Mouse (Mus musculus): Measurements from ENCODE around the gene Plekhb2. TPM values are rescaled to one million over a fixed set of nuclear protein-coding genes. Genes with fewer than 3 reads are reported as not detected.

Gene Plekhb2
- 172 and 184 TPM in 2 replicates for polyA plus RNA-seq (2012; rRNA removed)

DNA sequence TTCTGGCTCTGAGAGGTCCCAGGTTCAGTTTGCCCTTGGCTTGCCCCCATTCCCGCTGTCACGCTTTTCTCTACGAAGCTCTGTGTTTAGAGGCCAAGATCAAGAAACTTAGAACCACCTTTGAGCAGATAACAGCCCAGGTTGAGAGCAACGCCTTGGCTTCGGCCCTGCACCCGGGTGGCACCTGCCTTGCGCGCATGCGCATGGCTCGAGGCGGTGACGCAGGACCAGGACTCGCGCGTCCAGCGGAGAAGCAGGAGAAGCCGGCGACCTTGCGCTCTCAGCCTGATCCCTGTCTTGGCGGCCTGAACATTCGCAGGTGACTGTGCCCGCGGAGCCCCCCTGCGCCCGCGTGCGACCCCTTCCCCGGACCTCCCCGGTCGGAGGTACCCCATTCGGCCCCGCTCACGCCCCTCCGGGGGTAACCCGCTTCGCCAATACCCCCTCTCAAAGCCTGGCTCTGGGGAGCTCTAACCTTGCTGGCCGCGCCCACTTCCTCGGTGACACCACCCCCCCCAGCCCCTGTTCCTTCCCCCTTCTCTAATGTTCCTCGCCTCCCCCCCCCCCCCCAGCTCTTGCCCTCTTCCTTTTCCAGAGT is at the start of gene Plekhb2:
Gene Plekhb2, plus strand, starts transcription at position 232 of the 598 bp plus-strand sequence.
- peak; percentile 96 for TF ChIP-seq POLR2A (IDR thresholded peaks at IDR 0.05; ENCODE audit: extremely low read depth, insufficient read depth, low read length)
- TF ChIP-seq CTCF (IDR thresholded peaks at IDR 0.05; ENCODE audit: extremely low read depth, insufficient read depth, low read length): no peak
- peak within 1 kb of the TSS; percentile 42 for H3K27ac ChIP-seq (ENCODE audit: insufficient read depth, low read length)
- peaks cover 1% of the 10 kb centered on the region; the same call in 1 of the 2 replicates for H3K4me1 ChIP-seq (ENCODE audit: control insufficient read depth, insufficient read depth, low read length)
- peak within 1 kb of the TSS; percentile 64 for H3K4me3 ChIP-seq (ENCODE audit: insufficient read depth, low read length)

- no peak for TF ChIP-seq CTCF (IDR thresholded peaks at IDR 0.05; ENCODE audit: extremely low read depth, insufficient read depth, low read length)
- peak; percentile 56; the same call in 1 of the 2 replicates for TF ChIP-seq POLR2A (IDR thresholded peaks at IDR 0.05; ENCODE audit: extremely low read depth, insufficient read depth, low read length)
- peak overlapping the region; percentile 55 for H3K4me3 ChIP-seq (ENCODE audit: insufficient read depth, low read length)
- peak overlapping the region; percentile 92 for H3K27ac ChIP-seq (ENCODE audit: insufficient read depth, low read length)
- H3K4me1 ChIP-seq (ENCODE audit: control insufficient read depth, insufficient read depth, low read length): peaks cover 12% of the 10 kb centered on the region
Measured at GRCm38 (mm10) chr1:34801616-34802289, 48.0 kb upstream of the Plekhb2 start.

DNA sequence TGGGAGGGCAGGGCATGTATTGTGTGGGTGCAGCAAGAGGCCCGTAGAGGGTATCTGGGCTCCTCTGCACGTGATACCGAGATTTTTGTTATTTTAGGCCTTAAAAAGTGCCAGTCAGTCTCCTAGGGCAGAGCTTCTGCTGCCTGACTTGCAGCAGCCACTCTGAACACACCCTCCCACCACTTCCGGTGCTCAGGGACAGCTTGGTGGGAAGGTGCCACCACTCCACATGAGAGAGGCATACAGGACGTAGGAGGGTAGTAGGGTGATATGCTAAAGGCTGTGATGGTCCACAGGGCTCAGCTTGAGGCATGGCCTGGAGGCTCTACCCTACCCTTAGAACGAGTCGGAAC is 47.5 kb upstream of the Plekhb2 start:
- Histone ChIP-seq H3K27ac (ENCODE audit: insufficient read depth, low read length) (no peak overlapping the region), H3K4me3 (ENCODE audit: insufficient read depth, low read length) (peak overlapping the region; percentile 55), H3K4me1 (ENCODE audit: control insufficient read depth, insufficient read depth, low read length) (peaks cover 12% of the 10 kb centered on the region)
- TF ChIP-seq CTCF (IDR thresholded peaks at IDR 0.05; ENCODE audit: extremely low read depth, insufficient read depth, low read length) (no peak), POLR2A (IDR thresholded peaks at IDR 0.05; ENCODE audit: extremely low read depth, insufficient read depth, low read length) (peak; percentile 51; the same call in 1 of the 2 replicates)

- no peak overlapping the region for H3K4me3 ChIP-seq (ENCODE audit: insufficient read depth, low read length)
- no peak for TF ChIP-seq POLR2A (IDR thresholded peaks at IDR 0.05; ENCODE audit: extremely low read depth, insufficient read depth, low read length)
- no peak for TF ChIP-seq CTCF (IDR thresholded peaks at IDR 0.05; ENCODE audit: extremely low read depth, insufficient read depth, low read length)
- H3K27ac ChIP-seq (ENCODE audit: insufficient read depth, low read length): no peak overlapping the region; the same call in 1 of the 2 replicates
- H3K4me1 ChIP-seq (ENCODE audit: control insufficient read depth, insufficient read depth, low read length): peaks cover 7% of the 10 kb centered on the region
Measured at GRCm38 (mm10) chr1:34804863-34805262, 44.9 kb upstream of the Plekhb2 start.

GRCm38 (mm10) chr1:34805931-34806520 is 43.8 kb upstream of the Plekhb2 start:
- Histone ChIP-seq H3K4me1 (ENCODE audit: control insufficient read depth, insufficient read depth, low read length) (peaks cover 7% of the 10 kb centered on the region), H3K4me3 (ENCODE audit: insufficient read depth, low read length) (no peak overlapping the region), H3K27ac (ENCODE audit: insufficient read depth, low read length) (no peak overlapping the region)
- TF ChIP-seq POLR2A (IDR thresholded peaks at IDR 0.05; ENCODE audit: extremely low read depth, insufficient read depth, low read length) (no peak), CTCF (IDR thresholded peaks at IDR 0.05; ENCODE audit: extremely low read depth, insufficient read depth, low read length) (no peak)

GRCm38 (mm10) chr1:34808445-34808844 is 41.3 kb upstream of the Plekhb2 start:
- H3K4me1 ChIP-seq (ENCODE audit: control insufficient read depth, insufficient read depth, low read length): peaks cover 7% of the 10 kb centered on the region
- H3K4me3 ChIP-seq (ENCODE audit: insufficient read depth, low read length): no peak overlapping the region
- H3K27ac ChIP-seq (ENCODE audit: insufficient read depth, low read length): no peak overlapping the region
- TF ChIP-seq POLR2A (IDR thresholded peaks at IDR 0.05; ENCODE audit: extremely low read depth, insufficient read depth, low read length): no peak
- TF ChIP-seq CTCF (IDR thresholded peaks at IDR 0.05; ENCODE audit: extremely low read depth, insufficient read depth, low read length): no peak

- TF ChIP-seq CTCF (IDR thresholded peaks at IDR 0.05; ENCODE audit: extremely low read depth, insufficient read depth, low read length) (no peak), POLR2A (IDR thresholded peaks at IDR 0.05; ENCODE audit: extremely low read depth, insufficient read depth, low read length) (no peak)
- Histone ChIP-seq H3K4me3 (ENCODE audit: insufficient read depth, low read length) (no peak overlapping the region), H3K27ac (ENCODE audit: insufficient read depth, low read length) (no peak overlapping the region), H3K4me1 (ENCODE audit: control insufficient read depth, insufficient read depth, low read length) (peaks cover 3% of the 10 kb centered on the region)
Measured at GRCm38 (mm10) chr1:34810293-34810692, 39.5 kb upstream of the Plekhb2 start.

DNA sequence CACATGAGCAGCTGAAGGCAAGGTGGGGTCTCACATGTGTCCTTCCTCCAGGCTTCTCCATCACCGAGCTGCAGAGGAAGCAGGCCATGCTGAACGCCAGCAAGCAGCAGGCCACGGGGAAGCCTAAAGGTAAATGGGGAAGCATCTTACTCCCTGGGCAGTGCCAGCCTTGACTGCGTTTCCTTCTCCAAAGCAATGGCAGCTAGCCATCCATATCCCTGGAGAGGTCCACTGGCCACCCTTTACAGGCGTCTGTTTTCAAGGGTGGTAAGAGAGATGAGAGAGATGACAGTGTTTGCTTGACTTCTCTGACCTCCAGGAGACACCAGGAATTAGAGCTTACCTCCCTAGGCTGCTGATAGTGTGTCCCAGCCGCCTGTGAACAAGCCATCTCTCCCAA is 38.7 kb upstream of the Plekhb2 start:
- TF ChIP-seq CTCF (IDR thresholded peaks at IDR 0.05; ENCODE audit: extremely low read depth, insufficient read depth, low read length) (no peak), POLR2A (IDR thresholded peaks at IDR 0.05; ENCODE audit: extremely low read depth, insufficient read depth, low read length) (no peak)
- Histone ChIP-seq H3K4me3 (ENCODE audit: insufficient read depth, low read length) (no peak overlapping the region), H3K27ac (ENCODE audit: insufficient read depth, low read length) (no peak overlapping the region), H3K4me1 (ENCODE audit: control insufficient read depth, insufficient read depth, low read length) (peaks cover 3% of the 10 kb centered on the region)

DNA sequence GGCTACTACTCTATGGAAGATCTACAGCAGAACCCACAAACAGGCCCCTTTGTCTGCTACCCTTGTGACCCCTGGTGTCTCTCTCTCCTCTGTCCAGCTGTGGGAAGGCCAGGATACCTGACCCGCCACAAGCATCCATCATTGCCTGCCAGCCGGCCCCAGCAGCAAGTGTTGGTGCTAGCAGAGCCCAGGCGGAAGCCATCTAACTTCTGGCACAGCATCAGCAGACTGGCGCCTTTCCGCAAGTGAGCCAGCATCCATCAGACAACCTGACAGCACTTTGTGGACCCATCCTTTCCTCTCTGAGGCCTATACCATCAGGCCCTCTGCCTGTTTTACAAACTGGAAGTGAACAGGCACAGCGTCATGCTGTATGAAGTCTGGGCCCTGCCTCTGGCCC is 38.2 kb upstream of the Plekhb2 start:
- Histone ChIP-seq H3K4me3 (ENCODE audit: insufficient read depth, low read length) (no peak overlapping the region), H3K4me1 (ENCODE audit: control insufficient read depth, insufficient read depth, low read length) (peaks cover 3% of the 10 kb centered on the region), H3K27ac (ENCODE audit: insufficient read depth, low read length) (no peak overlapping the region)
- TF ChIP-seq CTCF (IDR thresholded peaks at IDR 0.05; ENCODE audit: extremely low read depth, insufficient read depth, low read length) (no peak), POLR2A (IDR thresholded peaks at IDR 0.05; ENCODE audit: extremely low read depth, insufficient read depth, low read length) (no peak)

Measured in cortical plate, adult 2 months (tissue).